Mouse (Mus musculus) embryonic facial prominence, embryonic 13.5 days (tissue): Measurements from ENCODE around the gene Alg13. TPM values are rescaled to one million over a fixed set of nuclear protein-coding genes. Genes with fewer than 3 reads are reported as not detected.

Source experiments
- ATAC-seq: fragments of 200-750 bp; cut with Nextera tagmentation; 2 replicates; pipeline ENCODE4 v1.8.0; 2017; ENCODE audit warnings: low read depth; ENCODE audit not compliant: insufficient number of reproducible peaks, insufficient read depth, low FRiP score, low TSS enrichment
- H3K27ac ChIP-seq: fragments of 300-500 bp; sonication (generic); 2 replicates; pipeline ENCODE4 v1.5.1; 2015; ENCODE audit warnings: moderate library complexity, mild to moderate bottlenecking, inconsistent platforms
- H3K27me3 ChIP-seq: fragments of 300-500 bp; sonication (generic); 2 replicates; pipeline ENCODE4 v1.6.1; 2015; ENCODE audit warnings: mild to moderate bottlenecking, inconsistent platforms
- H3K36me3 ChIP-seq: fragments of 300-500 bp; sonication (generic); 2 replicates; pipeline ENCODE4 v1.6.1; 2015; ENCODE audit warnings: mild to moderate bottlenecking, inconsistent platforms
- H3K4me1 ChIP-seq: fragments of 300-500 bp; sonication (generic); 2 replicates; pipeline ENCODE4 v1.6.1; 2015; ENCODE audit warnings: inconsistent platforms
- H3K4me2 ChIP-seq: fragments of 300-500 bp; sonication (generic); 2 replicates; pipeline ENCODE4 v1.6.1; 2015; ENCODE audit warnings: moderate library complexity, mild to moderate bottlenecking, inconsistent platforms
- H3K4me3 ChIP-seq: fragments of 300-500 bp; sonication (generic); 2 replicates; pipeline ENCODE4 v1.5.1; 2015; ENCODE audit warnings: mild to moderate bottlenecking, inconsistent platforms
- H3K9ac ChIP-seq: fragments of 300-500 bp; sonication (generic); 2 replicates; pipeline ENCODE4 v1.6.1; 2015; ENCODE audit warnings: mild to moderate bottlenecking, inconsistent platforms
- H3K9me3 ChIP-seq: fragments of 300-500 bp; sonication (generic); 2 replicates; pipeline ENCODE4 v1.6.1; 2016; ENCODE audit warnings: inconsistent platforms
- WGBS: fragments of 180-500 bp; shearing (Covaris S2); methylation state at CpG from one replicate; pipeline ENCODE4 v1.1.7; 2015; ENCODE audit warnings: mixed read lengths; 5-methylcytosine and 5-hydroxymethylcytosine counted together
- microRNA-seq: library from miRNA; unstranded; fragments of <30 nt; microRNA quantifications from one replicate; pipeline ENCODE4, GENCODE M21; 2016
- polyA plus RNA-seq: library from polyadenylated mRNA; unstranded; fragments of >200 nt; fragmentation: Nextera tagmentation; extraction: Ambion mirVana; gene quantifications from 2 replicates; pipeline ENCODE4 v1.2.1, GENCODE M21; 2015

The Alg13 gene
- polyA plus RNA-seq, 1 experiment from 2014 or later = 21.8 TPM

DNA sequence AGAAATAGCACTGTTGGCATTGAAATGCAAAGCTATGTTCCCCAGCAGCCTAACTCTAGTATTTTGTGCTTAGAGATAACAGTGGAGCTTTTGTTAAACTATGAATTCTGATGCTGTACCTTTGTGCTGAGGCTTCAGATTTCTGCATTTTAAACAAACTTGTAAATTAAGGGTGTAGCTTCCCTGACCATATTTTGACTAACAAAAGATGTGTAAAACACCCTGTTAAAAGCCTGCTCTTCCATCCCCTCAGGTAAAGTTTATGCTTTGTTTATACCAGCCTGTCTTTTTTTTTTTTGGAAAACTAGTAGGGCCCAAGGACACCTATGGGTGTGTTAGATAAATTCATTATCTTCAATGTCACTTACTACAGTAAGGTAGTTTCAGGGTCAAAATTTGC is 20.3 kb downstream of the Alg13 start:
- H3K4me3 ChIP-seq = no peak overlapping the region
- no peaks in the 10 kb centered on the region for H3K4me1 ChIP-seq
- no peaks in the 10 kb centered on the region for H3K36me3 ChIP-seq
- no peak for ATAC-seq
- H3K27me3 ChIP-seq = 0 out of 2 replicates have a peak, but pooled peaks cover 3% of the 10 kb centered on the region
- no peaks in the 10 kb centered on the region for H3K9me3 ChIP-seq
- H3K9ac ChIP-seq = no peak overlapping the region
- H3K4me2 ChIP-seq = no peak overlapping the region
- no peak overlapping the region for H3K27ac ChIP-seq

GRCm38 (mm10) chrX:144338355-144338754 is 20.8 kb downstream of the Alg13 start:
- Histone ChIP-seq H3K4me1 (no peaks in the 10 kb centered on the region), H3K4me3 (no peak overlapping the region), H3K27ac (no peak overlapping the region), H3K27me3 (0 out of 2 replicates have a peak, but pooled peaks cover 3% of the 10 kb centered on the region), H3K4me2 (no peak overlapping the region), H3K9ac (no peak overlapping the region), H3K9me3 (no peaks in the 10 kb centered on the region), H3K36me3 (no peaks in the 10 kb centered on the region)
- no peak for ATAC-seq

- ATAC-seq = no peak
- Histone ChIP-seq H3K9ac (no peak overlapping the region), H3K36me3 (no peaks in the 10 kb centered on the region; the same call in 1 of the 2 replicates), H3K4me2 (no peak overlapping the region), H3K4me1 (0 out of 2 replicates have a peak, but pooled peaks cover 3% of the 10 kb centered on the region), H3K4me3 (no peak overlapping the region), H3K9me3 (no peaks in the 10 kb centered on the region), H3K27me3 (peaks cover 23% of the 10 kb centered on the region), H3K27ac (no peak overlapping the region)
- WGBS = 34% methylated on average over 2 of the region's 2 CpGs
These were observed 56.6 kb downstream of the Alg13 start for GRCm38 (mm10) chrX:144374196-144374595.

- Histone ChIP-seq H3K9ac (no peak overlapping the region), H3K4me2 (no peak overlapping the region), H3K4me1 (no peaks in the 10 kb centered on the region), H3K27me3 (peaks cover 43% of the 10 kb centered on the region), H3K4me3 (no peak overlapping the region), H3K27ac (no peak overlapping the region), H3K9me3 (no peaks in the 10 kb centered on the region), H3K36me3 (no peaks in the 10 kb centered on the region)
- 31% methylated on average over 7 of the region's 7 CpGs for WGBS
- no peak for ATAC-seq
These were observed 85.9 kb downstream of the Alg13 start for GRCm38 (mm10) chrX:144403526-144403925.

- no peak overlapping the region for H3K4me3 ChIP-seq
- H3K36me3 ChIP-seq = no peaks in the 10 kb centered on the region
- no peak overlapping the region for H3K4me2 ChIP-seq
- H3K9me3 ChIP-seq = no peaks in the 10 kb centered on the region
- peaks cover 21% of the 10 kb centered on the region for H3K27me3 ChIP-seq
- no peak overlapping the region for H3K9ac ChIP-seq
- H3K4me1 ChIP-seq = no peaks in the 10 kb centered on the region
- 55% methylated on average over 5 of the region's 5 CpGs for WGBS
- no peak overlapping the region for H3K27ac ChIP-seq
- ATAC-seq = no peak
These were observed 90.4 kb downstream of the Alg13 start for GRCm38 (mm10) chrX:144408036-144408435.

GRCm38 (mm10) chrX:144420259-144420658 is 102.7 kb downstream of the Alg13 start:
- H3K4me2 ChIP-seq = no peak overlapping the region
- no peak overlapping the region for H3K27ac ChIP-seq
- peaks cover 11% of the 10 kb centered on the region; the same call in 1 of the 2 replicates for H3K27me3 ChIP-seq
- H3K9ac ChIP-seq = no peak overlapping the region
- ATAC-seq = no peak
- no peaks in the 10 kb centered on the region for H3K9me3 ChIP-seq
- no peaks in the 10 kb centered on the region for H3K4me1 ChIP-seq
- no peaks in the 10 kb centered on the region for H3K36me3 ChIP-seq
- no peak overlapping the region for H3K4me3 ChIP-seq
- 67% methylated on average over 1 of the region's 1 CpGs for WGBS

DNA sequence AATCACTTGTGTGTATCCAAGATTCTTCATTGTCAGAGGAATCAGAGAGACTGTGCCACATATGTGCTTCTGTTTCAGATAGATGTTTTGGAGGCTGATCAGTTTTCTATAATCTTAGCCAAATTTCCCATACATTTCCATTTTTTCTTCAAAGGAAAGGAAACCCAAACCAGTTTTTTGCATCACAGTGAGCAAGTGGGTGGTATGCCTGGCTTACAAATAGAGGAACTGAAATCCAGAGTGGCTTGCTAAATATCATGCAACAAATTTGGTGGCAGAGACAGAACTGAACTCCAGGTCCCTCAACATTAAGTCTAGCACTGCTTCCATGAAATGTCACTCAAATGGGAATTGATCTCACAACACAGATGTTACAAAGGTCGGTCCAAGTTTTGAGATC is 103.5 kb downstream of the Alg13 start:
- Histone ChIP-seq H3K4me1 (no peaks in the 10 kb centered on the region), H3K27ac (no peak overlapping the region), H3K36me3 (no peaks in the 10 kb centered on the region), H3K27me3 (peaks cover 11% of the 10 kb centered on the region; the same call in 1 of the 2 replicates), H3K4me3 (no peak overlapping the region), H3K4me2 (no peak overlapping the region), H3K9me3 (no peaks in the 10 kb centered on the region), H3K9ac (no peak overlapping the region)
- WGBS = 79% methylated on average over 1 of the region's 1 CpGs
- no peak for ATAC-seq

DNA sequence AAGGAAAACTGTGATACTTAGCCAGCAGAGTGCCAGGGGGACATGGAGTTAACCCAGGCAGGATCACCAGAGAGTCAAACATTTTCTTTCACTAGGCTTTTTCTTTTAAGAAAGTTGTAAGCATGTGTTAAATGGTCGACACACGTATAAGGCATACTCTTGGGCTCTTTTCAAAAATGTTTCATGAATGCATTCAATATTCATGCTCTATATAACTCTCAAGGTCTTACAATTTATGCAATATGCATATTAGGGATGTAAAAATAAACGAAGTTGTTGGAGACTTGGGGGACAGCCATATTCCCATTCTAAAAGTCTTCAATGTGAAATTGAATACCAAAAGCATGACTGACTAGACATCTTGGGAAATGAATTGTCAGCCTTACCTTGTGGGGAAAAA is 106.2 kb downstream of the Alg13 start:
- no peaks in the 10 kb centered on the region for H3K36me3 ChIP-seq
- peaks cover 15% of the 10 kb centered on the region; the same call in 1 of the 2 replicates for H3K27me3 ChIP-seq
- no peak overlapping the region for H3K4me3 ChIP-seq
- H3K4me1 ChIP-seq = no peaks in the 10 kb centered on the region
- ATAC-seq = no peak
- H3K9ac ChIP-seq = no peak overlapping the region
- no peaks in the 10 kb centered on the region for H3K9me3 ChIP-seq
- no peak overlapping the region for H3K27ac ChIP-seq
- 79% methylated on average over 3 of the region's 3 CpGs for WGBS
- H3K4me2 ChIP-seq = no peak overlapping the region

Small RNAs within 50 kb of the gene (microRNA-seq; reads per million reads assigned to microRNA genes)
- not detected for gene Mir680-2

Other genes with a start within 250 kb of the Alg13 start
- 0.15 and 0.30 TPM in 2 replicates for gene A730046J19Rik, start 164.1 kb upstream of the Alg13 start, polyA plus RNA-seq
- gene Trpc5os, start 138.8 kb downstream of the Alg13 start, polyA plus RNA-seq = not detected in 2 replicates